Mouse (Mus musculus) limb, embryonic 11.5 days (tissue): ENCODE results near the gene Dgkz. TPM values are rescaled to one million over a fixed set of nuclear protein-coding genes. Genes with fewer than 3 reads are reported as not detected.

Source experiments
- ATAC-seq: fragments of 200-750 bp; cut with Nextera tagmentation; 2 replicates; pipeline ENCODE4 v1.8.0; 2017; ENCODE audit warnings: low read depth; ENCODE audit not compliant: insufficient number of reproducible peaks, low FRiP score, low TSS enrichment
- DNase-seq: peaks from one replicate; pipeline ENCODE4 v3.0.0-alpha.2; 2015; ENCODE audit warnings: low spot score
- H3K27ac ChIP-seq: fragments of 300-500 bp; sonication (generic); replicated peaks from 2 replicates; pipeline ENCODE4 v1.5.1; 2014; ENCODE audit warnings: low read depth, mild to moderate bottlenecking, low read length
- H3K27me3 ChIP-seq: fragments of 300-500 bp; sonication (generic); 2 replicates; pipeline ENCODE4 v1.6.1; 2014; ENCODE audit warnings: mild to moderate bottlenecking, low read length, mixed read lengths; ENCODE audit not compliant: control insufficient read depth, insufficient read depth
- H3K36me3 ChIP-seq: fragments of 300-500 bp; sonication (generic); 2 replicates; pipeline ENCODE4 v1.6.1; 2014; ENCODE audit warnings: mild to moderate bottlenecking, low read length, moderate library complexity, mixed read lengths; ENCODE audit not compliant: control insufficient read depth, insufficient read depth
- H3K4me1 ChIP-seq: fragments of 300-500 bp; sonication (generic); 2 replicates; pipeline ENCODE4 v1.6.1; 2014; ENCODE audit warnings: low read length, mixed read lengths; ENCODE audit not compliant: control insufficient read depth, insufficient read depth
- H3K4me2 ChIP-seq: fragments of 300-500 bp; sonication (generic); 2 replicates; pipeline ENCODE4 v1.6.1; 2014; ENCODE audit warnings: low read depth, mild to moderate bottlenecking, moderate library complexity; ENCODE audit not compliant: severe bottlenecking
- H3K4me3 ChIP-seq: fragments of 300-500 bp; sonication (generic); 2 replicates; pipeline ENCODE4 v1.5.1; 2014; ENCODE audit warnings: low read depth, low read length
- H3K9ac ChIP-seq: fragments of 300-500 bp; sonication (generic); 2 replicates; pipeline ENCODE4 v1.6.1; 2014; ENCODE audit warnings: mild to moderate bottlenecking, low read length
- H3K9me3 ChIP-seq: fragments of 300-500 bp; sonication (generic); 2 replicates; pipeline ENCODE4 v1.6.1; 2016; ENCODE audit warnings: low read length; ENCODE audit not compliant: control insufficient read depth
- WGBS: fragments of 180-500 bp; shearing (Covaris S2); extraction: QIAGEN DNeasy Blood & Tissue Kit; methylation state at CpG from one replicate; pipeline ENCODE4 v1.1.7; 2014; 5-methylcytosine and 5-hydroxymethylcytosine counted together
- polyA plus RNA-seq: library from polyadenylated mRNA; unstranded; fragments of >200 nt; fragmentation: Nextera tagmentation; extraction: Ambion mirVana; gene quantifications from 2 replicates; pipeline ENCODE4 v1.2.1, GENCODE M21; 2014

Dgkz gene
- polyA plus RNA-seq, 1 experiment from 2014 or later, result 36.9 TPM

GRCm38 (mm10) chr2:91984906-91985525 is 9.4 kb upstream of the Dgkz start:
- no peak overlapping the region for H3K4me3 ChIP-seq
- no peaks in the 10 kb centered on the region for H3K27me3 ChIP-seq
- H3K9me3 ChIP-seq, result no peaks in the 10 kb centered on the region
- H3K4me2 ChIP-seq, result peak overlapping the region; percentile 42; the same call in 1 of the 2 replicates
- no peak for ATAC-seq
- DNase-seq, result peak; percentile 30
- H3K9ac ChIP-seq, result no peak overlapping the region
- no peaks in the 10 kb centered on the region for H3K36me3 ChIP-seq
- WGBS, result 26% methylated on average over 9 of the region's 9 CpGs
- H3K4me1 ChIP-seq, result peaks cover 4% of the 10 kb centered on the region; the same call in 1 of the 2 replicates
- no peak overlapping the region for H3K27ac ChIP-seq

DNA sequence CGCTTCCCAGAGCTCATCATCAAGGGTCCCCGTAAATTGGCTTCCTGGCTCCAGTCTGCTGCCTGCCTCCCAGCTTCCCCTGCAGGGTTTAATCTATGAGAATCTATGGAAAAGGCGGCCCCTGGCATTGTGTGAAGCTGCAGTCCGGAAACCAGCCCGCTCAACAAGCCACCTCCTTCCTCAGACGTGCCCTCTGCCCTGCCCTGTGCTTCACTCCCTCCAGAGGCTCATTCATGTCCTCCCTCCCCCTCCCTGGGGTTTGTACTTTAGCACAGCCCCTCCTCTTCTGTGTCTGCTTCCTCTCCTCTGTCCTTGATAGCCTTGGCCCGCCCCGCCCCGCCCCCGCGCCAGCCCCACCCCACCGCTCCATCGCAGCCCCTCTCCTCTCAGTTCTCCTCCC is 8.8 kb upstream of the Dgkz start:
- H3K9ac ChIP-seq, result peak overlapping the region; percentile 24; the same call in 1 of the 2 replicates
- DNase-seq (peak; percentile 75), ATAC-seq (peak; percentile 82)
- H3K4me3 ChIP-seq, result no peak overlapping the region
- H3K4me2 ChIP-seq, result peak overlapping the region; percentile 42
- 0 out of 2 replicates have a peak overlapping the region, but pooled peaks have one; percentile 64 for H3K27ac ChIP-seq
- peaks cover 4% of the 10 kb centered on the region; the same call in 1 of the 2 replicates for H3K4me1 ChIP-seq
- WGBS, result 1% methylated on average over 11 of the region's 13 CpGs
- no peaks in the 10 kb centered on the region for H3K9me3 ChIP-seq
- H3K27me3 ChIP-seq, result no peaks in the 10 kb centered on the region
- H3K36me3 ChIP-seq, result no peaks in the 10 kb centered on the region

- Histone ChIP-seq H3K27ac (no peak overlapping the region), H3K9ac (no peak overlapping the region), H3K4me1 (peaks cover 10% of the 10 kb centered on the region), H3K4me3 (no peak overlapping the region), H3K9me3 (no peaks in the 10 kb centered on the region), H3K27me3 (peaks cover 23% of the 10 kb centered on the region), H3K36me3 (no peaks in the 10 kb centered on the region), H3K4me2 (no peak overlapping the region)
- DNase-seq (no peak), ATAC-seq (no peak)
- 38% methylated on average over 5 of the region's 5 CpGs for WGBS
Observed at GRCm38 (mm10) chr2:91980830-91981229, 5.2 kb upstream of the Dgkz start.

GRCm38 (mm10) chr2:91980245-91980644 is 4.6 kb upstream of the Dgkz start:
- Histone ChIP-seq H3K4me2 (no peak overlapping the region), H3K27ac (no peak overlapping the region), H3K4me3 (no peak overlapping the region), H3K9me3 (no peaks in the 10 kb centered on the region), H3K9ac (no peak overlapping the region), H3K4me1 (peaks cover 11% of the 10 kb centered on the region), H3K36me3 (no peaks in the 10 kb centered on the region), H3K27me3 (peaks cover 29% of the 10 kb centered on the region)
- DNase-seq, result no peak
- ATAC-seq, result no peak
- 13% methylated on average over 4 of the region's 4 CpGs for WGBS

DNA sequence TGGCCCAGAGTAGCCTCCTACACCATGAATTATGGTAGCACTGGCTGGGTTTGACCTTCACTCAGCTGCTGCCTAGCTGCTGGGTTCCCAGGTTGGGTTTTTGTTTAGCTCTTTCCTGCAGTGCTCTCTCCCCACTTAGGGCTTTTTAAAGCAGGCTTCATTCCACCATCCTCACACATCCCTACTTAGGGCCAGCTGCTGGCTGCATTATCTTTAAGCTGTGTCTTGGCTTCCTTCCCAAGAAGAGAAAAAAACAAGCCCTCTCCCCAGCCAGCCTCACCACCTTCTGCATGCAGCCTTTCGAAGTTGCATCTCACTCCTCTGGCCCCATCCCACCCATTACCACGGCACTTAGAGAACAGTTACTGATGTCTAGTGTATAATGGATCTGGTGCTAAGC is 2.9 kb upstream of the Dgkz start:
- Histone ChIP-seq H3K27ac (no peak overlapping the region), H3K27me3 (peaks cover 38% of the 10 kb centered on the region), H3K9me3 (no peaks in the 10 kb centered on the region), H3K9ac (no peak overlapping the region), H3K4me2 (no peak overlapping the region), H3K4me3 (no peak overlapping the region), H3K4me1 (peaks cover 7% of the 10 kb centered on the region), H3K36me3 (no peaks in the 10 kb centered on the region)
- DNase-seq (no peak), ATAC-seq (no peak)
- WGBS, result 30% methylated on average over 2 of the region's 2 CpGs

GRCm38 (mm10) chr2:91977960-91978359 is 2.3 kb upstream of the Dgkz start:
- DNase-seq, result no peak
- no peak overlapping the region for H3K27ac ChIP-seq
- H3K4me2 ChIP-seq, result no peak overlapping the region
- H3K4me3 ChIP-seq, result no peak overlapping the region
- no peaks in the 10 kb centered on the region for H3K36me3 ChIP-seq
- 79% methylated on average over 4 of the region's 4 CpGs for WGBS
- H3K27me3 ChIP-seq, result peaks cover 38% of the 10 kb centered on the region
- H3K9me3 ChIP-seq, result no peaks in the 10 kb centered on the region
- H3K9ac ChIP-seq, result no peak overlapping the region
- no peak for ATAC-seq
- H3K4me1 ChIP-seq, result peaks cover 7% of the 10 kb centered on the region

- no peak overlapping the region for H3K27ac ChIP-seq
- no peak for ATAC-seq
- H3K4me1 ChIP-seq, result peaks cover 10% of the 10 kb centered on the region
Observed at GRCm38 (mm10) chr2:91973416-91974135, 2.1 kb downstream of the Dgkz start.

GRCm38 (mm10) chr2:91972121-91972566 is 3.5 kb downstream of the Dgkz start:
- WGBS, result 39% methylated on average over 13 of the region's 13 CpGs

More at GRCm38 (mm10) chr2:91973416-91974135, 2.1 kb downstream of the Dgkz start:
- H3K4me2 ChIP-seq, result no peak overlapping the region
- no peaks in the 10 kb centered on the region for H3K36me3 ChIP-seq
- peaks cover 38% of the 10 kb centered on the region for H3K27me3 ChIP-seq
- DNase-seq, result no peak
- 30% methylated on average over 7 of the region's 7 CpGs for WGBS
- no peak overlapping the region for H3K4me3 ChIP-seq
- no peak overlapping the region for H3K9ac ChIP-seq
- no peaks in the 10 kb centered on the region for H3K9me3 ChIP-seq

More at GRCm38 (mm10) chr2:91972121-91972566, 3.5 kb downstream of the Dgkz start:
- Histone ChIP-seq H3K4me2 (no peak overlapping the region), H3K4me1 (peaks cover 10% of the 10 kb centered on the region), H3K9me3 (no peaks in the 10 kb centered on the region), H3K27me3 (peaks cover 28% of the 10 kb centered on the region), H3K4me3 (no peak overlapping the region), H3K36me3 (no peaks in the 10 kb centered on the region), H3K27ac (no peak overlapping the region), H3K9ac (no peak overlapping the region)
- ATAC-seq (no peak), DNase-seq (no peak)
